Mouse (Mus musculus) spleen, adult 2 months (tissue): Measurements from ENCODE around the gene Srrd. TPM values are rescaled to one million over a fixed set of nuclear protein-coding genes. Genes with fewer than 3 reads are reported as not detected.
A peak's percentile ranks its signal among the peaks of the same experiment; 100 is the strongest.

Source experiments
- DNase-seq, 2 experiments: peaks; one replicate each; pipeline versions ENCODE4 v3.0.0 to v3.0.0-alpha.2; 2012 to 2021; ENCODE audit warnings: low spot score in 2 of 2, low read depth in 1 of 2
- H3K27ac ChIP-seq: fragments of 200-500 bp; 2 replicates; pipeline ENCODE4 v1.5.1; 2012; ENCODE audit warnings: low read length, inconsistent platforms; ENCODE audit not compliant: insufficient read depth
- H3K27me3 ChIP-seq: fragments of 200-500 bp; 2 replicates; pipeline ENCODE4 v1.6.1; 2012; ENCODE audit warnings: mild to moderate bottlenecking, moderate library complexity, low read length, inconsistent platforms; ENCODE audit not compliant: control insufficient read depth, insufficient read depth
- H3K36me3 ChIP-seq: fragments of 200-500 bp; 2 replicates; pipeline ENCODE4 v1.6.1; 2012; ENCODE audit warnings: mild to moderate bottlenecking, low read length, inconsistent platforms; ENCODE audit not compliant: control insufficient read depth, insufficient read depth
- H3K4me1 ChIP-seq: fragments of 200-500 bp; 2 replicates; pipeline ENCODE4 v1.6.1; 2011; ENCODE audit warnings: inconsistent platforms; ENCODE audit not compliant: control insufficient read depth, insufficient read depth, insufficient read length
- H3K4me3 ChIP-seq: fragments of 200-500 bp; 2 replicates; pipeline ENCODE4 v1.5.1; 2011; ENCODE audit warnings: mild to moderate bottlenecking, inconsistent platforms; ENCODE audit not compliant: insufficient read depth, insufficient read length; ENCODE audit errors: extremely low read depth
- CTCF ChIP-seq: fragments of 200-500 bp; IDR thresholded peaks from 2 replicates; pipeline ENCODE4 v1.5.1; 2011; ENCODE audit warnings: mild to moderate bottlenecking, inconsistent platforms; ENCODE audit not compliant: insufficient read depth, insufficient read length, insufficient replicate concordance; ENCODE audit errors: extremely low read depth
- POLR2A ChIP-seq: fragments of 200-500 bp; IDR thresholded peaks from 2 replicates; pipeline ENCODE4 v1.6.1; 2011; ENCODE audit warnings: low read depth, low read length, inconsistent platforms
- WGBS: fragments of 180-500 bp; shearing (Covaris S2); methylation state at CpG from one replicate; pipeline ENCODE4 v1.1.7; 2018; 5-methylcytosine and 5-hydroxymethylcytosine counted together
- polyA plus RNA-seq: library from polyadenylated mRNA; depleted of rRNA; stranded (reverse); fragments of >200 nt; gene quantifications from 2 replicates; pipeline ENCODE4 v1.2.3, GENCODE M21; 2012

The Srrd gene
- polyA plus RNA-seq, 1 experiment, result 30.8 TPM

DNA sequence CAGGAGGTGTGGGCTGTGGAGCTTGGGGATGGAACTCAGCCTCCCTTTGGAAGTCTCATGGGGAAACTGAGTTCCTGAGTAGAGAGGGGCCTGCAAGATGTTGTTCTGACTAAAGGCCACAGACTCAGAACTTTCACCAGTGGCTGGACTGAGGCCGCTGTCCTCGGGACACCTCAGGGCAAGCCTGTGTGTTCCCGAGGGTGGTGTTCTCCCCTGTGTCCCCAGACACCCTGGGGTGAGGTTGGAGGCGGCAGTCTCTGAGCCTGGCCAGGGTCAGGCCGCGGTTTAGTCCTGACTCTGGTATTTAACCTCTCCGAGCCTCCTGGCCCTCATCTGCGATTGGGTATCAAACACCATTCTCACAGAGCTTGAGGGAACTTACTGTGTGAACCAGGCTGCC lies 47.3 kb downstream of the Srrd start:
- Histone ChIP-seq H3K4me3 (no peak overlapping the region), H3K27me3 (no peaks in the 10 kb centered on the region), H3K4me1 (peaks cover 68% of the 10 kb centered on the region), H3K27ac (no peak overlapping the region), H3K36me3 (no peaks in the 10 kb centered on the region)
- TF ChIP-seq POLR2A, result no peak
- no peak for TF ChIP-seq CTCF
- WGBS, result 86% methylated on average over 8 of the region's 8 CpGs
- no peak for DNase-seq

DNA sequence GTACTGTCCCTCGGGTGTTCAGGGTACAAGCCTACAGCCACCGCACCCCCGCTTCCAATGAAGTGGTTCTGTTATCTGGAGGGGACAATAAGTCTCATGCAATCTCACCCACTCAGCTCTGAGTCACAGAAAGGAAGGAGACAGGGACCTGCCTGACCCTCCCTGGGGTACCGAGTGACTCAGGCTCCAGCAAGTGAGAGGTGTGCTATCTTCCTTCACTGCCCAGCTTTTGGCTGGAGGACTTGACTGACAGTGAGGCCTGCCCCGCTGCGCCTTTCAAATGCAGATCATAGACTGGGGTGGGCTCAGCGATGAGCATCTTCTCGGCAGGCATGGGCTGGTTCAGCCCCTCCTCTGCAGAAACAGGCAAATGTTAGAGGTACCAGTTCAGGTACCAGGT lies 47.7 kb downstream of the Srrd start:
- no peak for DNase-seq
- Histone ChIP-seq H3K4me1 (peaks cover 66% of the 10 kb centered on the region), H3K27ac (no peak overlapping the region), H3K36me3 (no peaks in the 10 kb centered on the region), H3K4me3 (no peak overlapping the region), H3K27me3 (no peaks in the 10 kb centered on the region)
- 76% methylated on average over 8 of the region's 8 CpGs for WGBS
- no peak for TF ChIP-seq CTCF
- no peak for TF ChIP-seq POLR2A

GRCm38 (mm10) chr5:112294696-112295095 lies 48.1 kb downstream of the Srrd start:
- TF ChIP-seq POLR2A (no peak), CTCF (no peak)
- Histone ChIP-seq H3K27ac (no peak overlapping the region), H3K27me3 (no peaks in the 10 kb centered on the region), H3K4me1 (peaks cover 62% of the 10 kb centered on the region), H3K36me3 (no peaks in the 10 kb centered on the region), H3K4me3 (no peak overlapping the region)
- no peak for DNase-seq
- 89% methylated on average over 4 of the region's 4 CpGs for WGBS

DNA sequence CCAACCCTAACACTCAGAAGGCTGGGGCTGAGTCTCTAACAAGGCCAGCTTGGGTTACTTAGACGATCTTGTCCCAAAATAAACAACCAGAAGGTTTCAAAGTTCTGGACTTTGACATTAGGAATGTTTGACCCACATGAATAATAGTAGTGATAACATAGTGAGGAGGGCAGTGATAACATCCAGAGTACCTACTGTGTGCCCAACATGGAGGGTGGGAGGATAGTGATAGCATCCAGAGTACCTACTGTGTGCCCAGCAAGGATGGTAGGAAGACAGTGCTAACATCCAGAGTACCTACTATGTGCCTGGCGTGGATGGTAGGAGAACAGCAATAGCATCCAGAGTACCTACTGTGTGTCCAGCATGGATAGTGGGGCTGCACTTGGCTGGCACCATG lies 49.0 kb downstream of the Srrd start:
- Histone ChIP-seq H3K4me1 (peaks cover 55% of the 10 kb centered on the region), H3K27me3 (no peaks in the 10 kb centered on the region), H3K27ac (no peak overlapping the region), H3K36me3 (no peaks in the 10 kb centered on the region), H3K4me3 (no peak overlapping the region)
- DNase-seq, result no peak
- WGBS, result 84% methylated on average over 2 of the region's 2 CpGs
- no peak for TF ChIP-seq CTCF
- TF ChIP-seq POLR2A, result no peak

GRCm38 (mm10) chr5:112292343-112292980 lies 50.4 kb downstream of the Srrd start:
- Histone ChIP-seq H3K27ac (peak overlapping the region; percentile 54), H3K27me3 (no peaks in the 10 kb centered on the region), H3K4me3 (no peak overlapping the region), H3K36me3 (no peaks in the 10 kb centered on the region), H3K4me1 (peaks cover 55% of the 10 kb centered on the region; the same call in 1 of the 2 replicates)
- 55% methylated on average over 17 of the region's 17 CpGs for WGBS
- no peak for DNase-seq
- TF ChIP-seq POLR2A (no peak), CTCF (no peak)

- Histone ChIP-seq H3K36me3 (no peaks in the 10 kb centered on the region), H3K4me1 (peaks cover 54% of the 10 kb centered on the region; the same call in 1 of the 2 replicates), H3K4me3 (no peak overlapping the region), H3K27me3 (no peaks in the 10 kb centered on the region), H3K27ac (peak overlapping the region; percentile 54)
- WGBS, result 25% methylated on average over 5 of the region's 5 CpGs
- peak in 1 of 2 experiments; percentile 65 for DNase-seq
- TF ChIP-seq CTCF, result no peak
- no peak for TF ChIP-seq POLR2A
Observed at GRCm38 (mm10) chr5:112291866-112292265, 51.0 kb downstream of the Srrd start.

DNA sequence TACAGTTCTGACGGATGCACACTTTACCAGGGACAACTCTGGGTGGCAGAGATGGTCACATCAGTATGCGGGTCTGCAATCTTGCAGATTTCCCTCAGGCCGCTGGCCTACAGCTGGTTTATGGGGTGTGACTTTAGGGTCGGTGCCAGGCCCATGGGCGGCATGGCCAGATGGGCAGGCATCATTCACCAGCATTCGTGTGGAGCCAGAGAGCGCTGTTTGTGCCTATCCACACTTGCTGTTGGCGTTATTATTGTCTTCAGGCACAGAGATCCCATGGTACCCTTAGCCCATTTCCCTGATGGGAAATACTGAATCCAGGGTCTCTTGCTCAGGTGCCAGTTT lies 52.3 kb downstream of the Srrd start:
- no peak overlapping the region for H3K27ac ChIP-seq
- H3K36me3 ChIP-seq, result no peaks in the 10 kb centered on the region
- TF ChIP-seq POLR2A (no peak), CTCF (no peak)
- H3K4me1 ChIP-seq, result peaks cover 60% of the 10 kb centered on the region; the same call in 1 of the 2 replicates
- 90% methylated on average over 8 of the region's 8 CpGs for WGBS
- no peak for DNase-seq
- H3K27me3 ChIP-seq, result no peaks in the 10 kb centered on the region
- no peak overlapping the region for H3K4me3 ChIP-seq
